Mouse (Mus musculus) erythroblast, adult 5-6 weeks (primary cell): Measurements from ENCODE around the gene Mgat4a. TPM values are rescaled to one million over a fixed set of nuclear protein-coding genes. Genes with fewer than 3 reads are reported as not detected.
"Not testable (repeated sequence)": the region's sequence is repeated elsewhere in the genome, so short reads cannot be mapped to it uniquely, and the experiment has no call there.

Experiments used
- ATAC-seq: replicated peaks from 2 replicates; pipeline ENCODE4 v1.8.0; 2016; ENCODE audit warnings: moderate number of reproducible peaks, mild to moderate bottlenecking, moderate TSS enrichment, inconsistent platforms; ENCODE audit not compliant: poor library complexity, low FRiP score, severe bottlenecking
- total RNA-seq, 2 experiments: library from RNA; stranded (forward) in 1 of 2; stranded (reverse) in 1 of 2; fragments of 150-400 nt in 1 of 2; fragments of 200-764, 138-1000 nt in 1 of 2; gene quantifications; 2 replicates each; pipeline versions ENCODE4 v1.2.3 to v1.2.4; 2015 to 2017; ENCODE audit warnings: low replicate concordance in 2 of 2

Mgat4a gene
- total RNA-seq, 2 experiments from 2014 or later = 2.5 to 6.0 TPM

- ATAC-seq = not testable (repeated sequence)
Observed at GRCm38 (mm10) chr1:37499395-37499794, 41.4 kb downstream of the Mgat4a start.

- no peak for ATAC-seq
Observed at GRCm38 (mm10) chr1:37498911-37499310, 41.9 kb downstream of the Mgat4a start.

GRCm38 (mm10) chr1:37496591-37497280 is 44.1 kb downstream of the Mgat4a start:
- no peak for ATAC-seq

- ATAC-seq = no peak
Observed at GRCm38 (mm10) chr1:37495698-37496321, 45.0 kb downstream of the Mgat4a start.

GRCm38 (mm10) chr1:37495104-37495503 is 45.7 kb downstream of the Mgat4a start:
- ATAC-seq = no peak

GRCm38 (mm10) chr1:37491672-37492071 is 49.1 kb downstream of the Mgat4a start:
- no peak for ATAC-seq

GRCm38 (mm10) chr1:37490691-37491212 is 50.1 kb downstream of the Mgat4a start:
- no peak for ATAC-seq

- ATAC-seq = no peak
Observed at GRCm38 (mm10) chr1:37488531-37488930, 52.3 kb downstream of the Mgat4a start.

GRCm38 (mm10) chr1:37486994-37487393 is 53.8 kb downstream of the Mgat4a start:
- no peak for ATAC-seq

- no peak for ATAC-seq
Observed at GRCm38 (mm10) chr1:37486439-37486838, 54.4 kb downstream of the Mgat4a start.

- no peak for ATAC-seq
Observed at GRCm38 (mm10) chr1:37484612-37485011, 56.2 kb downstream of the Mgat4a start.

GRCm38 (mm10) chr1:37481331-37481730 is 59.5 kb downstream of the Mgat4a start:
- no peak for ATAC-seq

GRCm38 (mm10) chr1:37480731-37481130 is 60.1 kb downstream of the Mgat4a start:
- no peak for ATAC-seq

- no peak for ATAC-seq
Observed at GRCm38 (mm10) chr1:37479759-37480158, 61.1 kb downstream of the Mgat4a start.

- ATAC-seq = peak; percentile 89
Observed at GRCm38 (mm10) chr1:37479074-37479473, 61.7 kb downstream of the Mgat4a start.

- ATAC-seq = 0 out of 2 replicates have a peak, but pooled peaks have one; percentile 53
Observed at GRCm38 (mm10) chr1:37478416-37478815, 62.4 kb downstream of the Mgat4a start.

- ATAC-seq = no peak
Observed at GRCm38 (mm10) chr1:37477928-37478327, 62.9 kb downstream of the Mgat4a start.

GRCm38 (mm10) chr1:37477250-37477649 is 63.6 kb downstream of the Mgat4a start:
- no peak for ATAC-seq

GRCm38 (mm10) chr1:37475312-37475711 is 65.5 kb downstream of the Mgat4a start:
- no peak for ATAC-seq

GRCm38 (mm10) chr1:37474634-37475190 is 66.1 kb downstream of the Mgat4a start:
- no peak for ATAC-seq

GRCm38 (mm10) chr1:37474046-37474445 is 66.8 kb downstream of the Mgat4a start:
- no peak for ATAC-seq
